Mouse (Mus musculus) right cerebral cortex, adult 18-20 months (tissue): ENCODE data around the gene Tnni3k.

ENCODE experiments used
- DNase-seq: peaks from one replicate; pipeline ENCODE4 v3.0.0; 2022; ENCODE audit warnings: mixed read lengths

The Tnni3k gene

DNA sequence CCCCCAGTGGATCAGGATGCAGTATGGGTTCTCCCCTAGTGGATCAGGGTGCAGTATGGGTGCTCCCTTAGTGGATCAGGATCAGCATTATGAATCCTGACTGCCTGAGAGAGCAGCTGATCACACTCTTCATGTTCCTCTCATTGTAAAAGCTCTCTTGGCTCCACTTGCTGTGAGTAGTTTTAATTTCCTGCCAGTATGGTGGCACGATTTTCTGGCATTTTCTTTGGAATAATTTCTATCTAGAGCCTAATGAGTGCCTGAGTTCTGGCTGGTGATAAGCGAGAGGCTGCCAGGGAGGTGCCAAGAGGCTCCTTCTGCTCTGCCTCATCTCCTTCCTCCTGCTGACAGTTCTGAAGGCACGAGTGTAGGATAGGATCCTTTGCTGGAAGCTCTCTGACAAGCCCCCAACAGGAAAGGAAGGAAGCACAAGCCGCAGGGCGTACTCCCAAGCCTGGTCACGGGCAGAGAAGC, 109.5 kb downstream of the Tnni3k start:
- DNase-seq: no peak

DNA sequence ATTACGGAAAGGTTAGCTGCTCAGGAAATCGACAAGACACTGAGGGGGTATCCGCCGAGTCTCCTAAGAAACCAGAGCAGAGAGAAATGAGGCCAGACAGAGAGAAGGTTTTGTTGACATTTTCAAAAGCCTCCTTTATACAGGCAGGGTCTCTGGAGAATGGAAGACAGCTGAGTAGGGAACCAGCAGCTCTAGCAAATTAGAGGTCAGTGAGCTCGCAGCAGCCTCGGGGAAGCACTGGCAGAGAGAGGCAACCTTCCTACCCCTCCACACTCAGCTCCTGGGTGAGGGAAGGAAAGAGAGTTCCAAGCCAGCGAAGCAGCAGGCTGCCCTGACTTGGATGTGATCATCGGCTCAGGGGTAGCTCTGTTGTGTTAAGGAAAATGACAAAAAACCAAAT, 127.5 kb downstream of the Tnni3k start:
- DNase-seq: no peak

DNA sequence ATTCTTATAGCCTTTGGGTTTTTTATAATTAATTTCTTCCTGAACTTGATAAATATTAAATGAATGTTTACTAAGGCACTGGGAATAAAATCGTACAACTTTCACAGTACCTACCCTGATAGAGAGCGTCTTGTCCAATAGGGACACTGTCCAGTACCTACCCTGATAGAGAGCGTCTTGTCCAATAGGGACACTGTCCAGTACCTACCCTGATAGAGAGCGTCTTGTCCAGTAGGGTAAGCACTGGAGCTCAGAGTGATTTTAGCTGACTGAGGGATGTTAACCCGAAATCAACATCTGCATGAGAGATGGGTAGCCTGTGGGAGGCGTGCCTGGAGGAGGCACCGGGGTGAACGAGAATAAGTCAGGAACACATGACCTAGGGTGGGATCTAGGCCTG, 130.3 kb downstream of the Tnni3k start:
- no peak for DNase-seq

DNA sequence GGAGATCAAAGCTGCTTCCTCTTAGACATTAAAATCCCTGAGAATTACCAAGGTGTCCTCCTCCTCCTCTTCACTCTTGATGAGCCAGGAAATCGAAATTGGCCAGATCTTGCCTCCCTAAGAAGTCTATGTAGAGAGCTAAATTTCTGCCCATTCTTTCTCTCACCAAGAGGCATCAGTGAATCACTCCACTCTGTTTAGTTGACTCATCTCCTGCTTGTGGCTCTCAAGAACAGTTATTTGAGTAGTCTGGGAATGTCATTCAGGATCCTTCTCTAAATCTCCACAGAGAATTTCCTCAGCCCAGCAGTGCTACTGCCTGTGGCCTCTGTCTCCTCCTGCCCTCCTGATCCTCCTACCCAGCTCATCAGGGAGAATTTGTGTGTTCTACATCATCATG, 139.6 kb downstream of the Tnni3k start:
- peak; percentile 15 for DNase-seq

DNA sequence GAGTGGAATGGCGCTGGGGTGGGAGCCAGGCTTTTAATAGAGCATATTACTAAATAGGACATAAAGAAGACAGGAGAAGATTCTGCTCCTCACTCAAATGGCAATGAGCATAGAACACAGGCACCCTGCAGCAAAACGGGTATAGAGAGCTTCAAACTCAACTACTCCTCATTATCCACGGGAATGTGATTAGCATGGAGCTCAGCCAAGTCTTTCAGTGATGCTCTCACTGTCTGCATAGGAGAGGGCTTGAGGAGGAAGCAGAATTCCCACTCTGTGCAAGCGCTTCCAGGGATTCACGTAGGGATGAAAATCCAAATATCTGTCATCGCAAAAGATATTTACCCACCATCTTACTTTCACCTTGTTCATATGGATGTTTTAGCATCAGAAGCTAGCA, 141.6 kb downstream of the Tnni3k start:
- DNase-seq: no peak

DNA sequence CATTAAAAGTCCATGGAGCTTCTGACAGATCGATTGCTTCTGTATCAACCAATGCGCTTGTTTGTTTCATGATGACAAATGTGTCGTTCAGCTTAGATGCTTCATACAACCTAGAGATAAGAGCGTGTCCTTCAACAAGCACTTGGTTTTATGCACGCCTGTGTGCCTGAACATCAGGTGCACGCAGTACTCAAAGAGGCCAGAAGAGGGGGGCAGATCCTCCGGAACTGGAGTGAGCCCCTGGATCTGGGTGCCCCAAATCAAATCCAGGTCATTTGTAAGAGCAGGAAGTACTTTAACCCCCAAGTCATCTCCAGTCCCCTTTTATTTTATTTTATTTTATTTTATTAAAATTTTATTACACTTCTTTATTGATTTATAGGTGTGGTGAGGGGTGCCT, 158.5 kb downstream of the Tnni3k start:
- no peak for DNase-seq

DNA sequence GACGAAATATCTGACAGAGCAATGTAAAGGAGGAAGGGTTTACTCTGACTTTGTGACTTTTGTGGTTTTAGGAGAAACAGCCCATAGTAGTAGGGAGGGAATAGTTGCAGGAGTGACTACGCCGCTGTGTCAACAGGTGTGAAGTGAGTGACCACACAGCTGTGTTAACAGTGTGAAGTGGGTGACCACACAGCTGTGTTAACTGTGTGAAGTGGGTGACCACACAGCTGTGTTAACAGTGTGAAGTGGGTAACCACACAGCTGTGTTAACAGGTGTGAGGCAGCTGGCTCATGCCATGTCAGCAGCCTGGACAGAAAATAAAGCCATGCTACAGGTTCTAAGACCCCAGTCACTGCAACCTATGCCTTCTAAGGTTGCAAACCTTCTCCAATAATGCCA, 162.0 kb downstream of the Tnni3k start:
- DNase-seq: no peak

DNA sequence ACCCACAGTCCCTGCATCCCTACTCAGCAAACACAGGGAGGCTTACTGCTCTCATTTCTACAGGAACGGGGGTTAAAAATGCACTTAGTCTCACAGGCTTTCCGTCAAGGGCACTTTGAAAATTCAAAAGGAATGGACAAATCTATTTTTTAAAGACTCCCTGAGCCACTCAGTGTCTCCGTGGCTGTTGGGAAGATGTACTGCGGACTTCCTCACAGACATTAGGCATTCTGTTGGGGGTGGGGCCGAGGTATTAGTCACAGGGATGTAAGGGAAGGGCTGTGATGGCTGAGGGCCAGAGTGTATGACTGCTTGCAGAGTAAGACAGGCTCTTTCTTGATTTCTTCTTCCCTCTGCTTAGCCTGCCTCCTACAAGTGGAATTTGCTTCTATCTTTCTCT, 169.8 kb downstream of the Tnni3k start:
- DNase-seq: peak; percentile 51

DNA sequence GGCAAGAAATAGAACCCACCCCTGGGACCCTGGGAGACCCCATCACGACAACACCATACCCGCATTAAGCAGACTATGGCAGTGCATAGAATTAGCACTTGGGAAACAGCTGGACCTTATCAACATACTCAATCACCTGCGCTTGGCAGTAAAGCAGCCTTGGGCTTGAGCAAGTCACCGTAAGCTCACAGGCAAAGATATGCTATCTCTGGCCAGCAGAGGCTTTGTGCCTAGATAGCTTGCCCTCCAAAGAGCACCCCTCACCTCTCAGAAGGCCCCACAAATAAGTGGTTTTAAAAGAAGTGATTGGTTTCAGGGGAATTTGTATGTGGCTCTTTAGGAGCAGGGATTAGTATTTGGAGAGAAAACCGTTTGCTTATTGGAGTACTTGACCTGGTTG, 170.2 kb downstream of the Tnni3k start:
- DNase-seq: no peak

DNA sequence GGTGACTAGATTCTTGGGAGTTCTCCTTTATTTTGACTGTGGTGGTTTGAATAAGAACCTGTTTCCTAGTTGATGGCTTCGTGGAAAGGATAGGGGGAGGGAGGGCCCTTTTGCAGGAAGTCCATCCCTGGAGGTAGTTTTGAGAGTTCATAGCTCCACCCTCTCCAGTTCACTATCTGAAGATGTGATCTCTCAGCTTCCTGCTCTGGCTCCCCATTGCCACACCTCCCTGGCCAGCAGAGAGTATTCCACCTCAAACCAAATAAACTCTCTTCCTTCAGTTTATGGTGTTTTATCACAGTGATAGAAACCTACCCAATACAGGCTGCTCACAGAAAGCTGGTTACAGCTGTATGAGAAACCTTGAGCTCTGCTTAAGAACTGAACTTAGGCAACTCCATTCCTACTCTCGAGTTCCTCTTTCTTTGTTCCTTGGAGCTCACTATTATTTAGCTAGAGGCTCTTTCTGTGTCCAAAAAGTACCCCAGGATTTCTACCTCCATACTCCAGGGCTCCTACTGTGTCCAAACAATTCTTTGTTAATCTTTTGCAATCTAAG, 173.7 kb downstream of the Tnni3k start:
- no peak for DNase-seq

DNA sequence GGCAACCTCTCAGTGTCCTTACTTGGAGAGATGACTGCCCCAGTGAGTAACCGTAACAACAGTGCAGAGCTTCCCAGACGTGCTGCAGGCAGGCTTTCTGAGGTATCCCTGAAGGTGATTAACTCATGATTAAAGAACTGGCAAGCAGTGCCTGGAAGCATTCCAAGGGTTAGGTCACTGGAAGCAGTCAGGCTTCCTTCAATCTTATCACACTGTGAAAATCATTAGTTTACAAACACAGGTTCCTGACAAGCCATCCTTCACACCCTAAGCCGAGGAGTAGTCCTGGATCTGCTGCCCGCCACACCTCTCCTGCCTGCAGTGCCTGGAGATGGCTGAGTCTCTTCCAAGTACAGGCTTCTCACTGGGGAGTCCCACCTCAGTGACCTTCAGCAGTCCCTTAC, 174.7 kb downstream of the Tnni3k start:
- DNase-seq: no peak

DNA sequence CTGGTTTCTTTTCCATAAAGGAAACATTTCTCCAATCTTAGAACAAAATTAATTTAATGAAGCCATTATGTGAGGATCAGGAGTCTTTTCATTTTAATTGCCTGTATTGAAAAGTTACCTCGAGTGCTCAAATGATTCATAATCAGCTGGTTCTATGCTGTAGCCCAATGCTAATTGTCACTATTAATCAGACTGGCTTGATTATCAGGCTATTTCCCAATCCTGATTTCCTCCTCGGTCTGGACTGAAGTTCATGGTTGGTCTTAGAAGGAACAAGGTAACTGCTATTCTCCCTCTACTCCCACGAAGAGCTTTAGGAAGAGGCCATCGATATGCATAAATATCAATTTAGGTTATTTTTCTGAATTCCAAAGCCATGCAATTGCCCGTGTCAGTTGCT, 175.1 kb downstream of the Tnni3k start:
- DNase-seq: no peak

DNA sequence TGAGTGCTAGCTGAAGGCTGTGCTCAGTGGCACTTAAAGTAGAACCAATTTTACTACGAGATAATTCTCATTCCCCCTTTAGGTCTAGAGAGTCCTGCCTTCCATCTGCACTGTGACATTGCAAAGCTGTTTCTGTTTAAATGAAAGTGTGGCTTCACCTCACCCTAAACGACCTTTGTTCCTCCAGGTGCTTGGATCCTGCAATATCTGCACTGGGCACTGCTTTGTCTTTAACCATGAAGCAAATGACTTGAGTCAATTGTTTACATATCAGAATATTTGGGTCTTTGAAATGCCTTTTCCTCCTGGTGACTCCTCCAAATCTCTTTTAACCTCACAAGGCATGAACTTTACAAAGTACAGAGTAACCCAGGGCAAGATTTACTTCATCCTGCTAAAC, 175.7 kb downstream of the Tnni3k start:
- no peak for DNase-seq

DNA sequence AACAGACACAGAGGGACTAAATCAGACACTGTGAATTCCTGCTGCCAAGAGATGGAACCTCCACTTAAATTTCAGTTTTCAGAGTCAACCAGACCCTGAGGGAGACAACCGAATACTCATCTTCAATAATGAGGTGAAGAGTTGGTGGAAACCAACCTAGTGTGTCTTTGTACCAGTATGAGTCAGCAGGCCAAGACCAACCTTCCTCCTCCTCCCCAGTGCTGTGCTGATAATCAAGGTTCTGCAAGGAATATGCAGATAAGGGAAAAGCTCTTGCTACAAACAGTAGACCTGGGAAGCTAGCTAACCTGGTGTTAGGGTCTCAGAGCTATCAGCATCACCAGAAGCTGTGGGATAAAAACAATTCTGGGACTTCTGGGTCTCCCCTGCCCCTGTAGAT, 176.1 kb downstream of the Tnni3k start:
- no peak for DNase-seq

DNA sequence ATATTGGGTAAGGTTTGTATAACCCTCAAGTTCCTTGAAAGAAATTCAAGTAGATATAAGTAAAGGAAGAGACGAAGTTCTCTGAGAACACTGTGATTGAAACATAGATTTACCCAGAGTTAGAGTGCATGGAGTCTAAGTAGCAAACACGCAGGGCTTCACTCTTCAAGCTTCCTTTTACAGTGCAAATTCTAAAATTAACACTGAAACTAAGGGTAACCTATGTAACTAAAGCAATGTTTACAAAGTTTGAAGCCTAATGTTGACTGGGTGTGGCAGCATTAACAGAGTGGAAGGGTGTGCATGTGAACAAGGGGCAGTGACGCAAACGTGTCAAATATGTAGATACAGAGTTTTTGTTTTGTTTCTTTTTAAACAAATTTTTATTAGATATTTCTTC, 186.4 kb downstream of the Tnni3k start:
- DNase-seq: no peak

DNA sequence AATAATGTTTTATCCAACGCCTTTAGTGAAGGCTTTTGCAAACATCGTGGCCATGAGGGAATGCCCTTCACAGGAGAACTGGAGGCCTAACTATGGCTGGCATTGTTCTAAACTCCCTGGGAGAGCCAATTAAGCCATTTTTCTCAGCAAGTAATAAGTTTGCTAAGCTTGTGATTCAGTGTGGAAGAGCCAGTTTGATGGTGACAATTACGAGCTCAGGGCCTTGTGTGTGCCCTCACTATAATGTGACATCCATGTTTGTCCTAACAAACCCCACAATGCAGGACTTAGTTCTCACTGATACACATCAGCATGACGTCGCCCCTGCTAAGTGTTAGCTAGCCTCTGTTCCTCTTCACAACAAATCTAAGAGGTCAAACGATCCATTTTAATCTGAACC, 193.3 kb downstream of the Tnni3k start:
- DNase-seq: no peak

DNA sequence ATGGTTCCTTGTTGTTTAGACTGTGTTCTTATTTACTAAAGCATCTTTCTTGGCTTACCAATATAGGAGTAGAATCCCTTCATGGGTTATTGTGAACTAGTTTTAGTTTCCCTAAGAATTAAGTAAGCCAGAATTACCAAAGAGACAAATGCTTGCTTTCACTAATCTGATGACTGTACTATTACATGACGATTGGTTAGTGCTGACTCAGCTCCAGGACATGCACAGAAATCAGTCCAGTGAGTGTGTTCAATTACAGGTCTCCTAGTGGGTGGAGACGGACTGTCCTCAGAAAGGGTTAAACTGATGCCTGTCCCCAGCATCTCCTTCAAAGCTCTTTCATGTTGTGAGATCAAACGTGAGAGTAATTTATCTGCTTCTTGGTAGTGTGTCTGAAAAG, 195.5 kb downstream of the Tnni3k start:
- no peak for DNase-seq

DNA sequence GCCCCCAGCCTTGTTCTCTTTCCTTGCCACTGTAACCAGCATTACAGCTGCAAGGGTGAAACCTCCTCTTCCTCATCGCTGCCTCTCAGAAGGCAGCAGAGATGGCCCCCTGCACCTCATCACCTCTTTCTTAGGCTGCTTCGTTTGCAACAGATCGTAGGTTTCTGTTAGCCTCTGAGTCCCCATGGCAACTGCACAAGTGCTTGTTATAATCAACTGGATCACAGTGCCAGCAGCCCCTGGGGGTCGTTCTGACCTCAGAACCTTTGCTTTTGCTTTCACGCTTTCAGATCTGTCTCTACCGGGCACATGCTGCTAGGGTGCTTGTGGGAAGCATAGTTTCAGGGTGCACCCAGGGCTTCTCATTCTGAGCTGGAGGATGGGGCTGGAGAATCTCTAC, 201.9 kb downstream of the Tnni3k start:
- DNase-seq: no peak

DNA sequence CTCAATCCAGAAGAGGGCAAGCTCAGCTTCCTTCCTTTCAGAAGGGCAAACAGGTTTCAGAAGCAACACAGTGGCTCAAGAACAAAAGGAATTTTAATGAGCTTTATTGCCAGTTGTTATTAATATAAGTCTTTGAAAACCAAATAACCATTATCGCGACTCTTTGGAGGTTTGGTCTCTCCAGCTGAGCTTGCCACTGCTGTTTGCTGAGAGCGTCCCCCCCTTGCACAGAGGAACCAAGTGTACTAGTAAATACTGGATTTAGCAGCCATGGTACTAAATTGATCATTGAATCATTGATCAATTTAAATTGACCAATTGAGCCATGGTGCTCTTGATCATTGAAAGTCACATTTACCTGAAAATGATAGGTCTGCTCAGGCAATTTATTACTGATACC, 202.9 kb downstream of the Tnni3k start:
- DNase-seq: no peak

DNA sequence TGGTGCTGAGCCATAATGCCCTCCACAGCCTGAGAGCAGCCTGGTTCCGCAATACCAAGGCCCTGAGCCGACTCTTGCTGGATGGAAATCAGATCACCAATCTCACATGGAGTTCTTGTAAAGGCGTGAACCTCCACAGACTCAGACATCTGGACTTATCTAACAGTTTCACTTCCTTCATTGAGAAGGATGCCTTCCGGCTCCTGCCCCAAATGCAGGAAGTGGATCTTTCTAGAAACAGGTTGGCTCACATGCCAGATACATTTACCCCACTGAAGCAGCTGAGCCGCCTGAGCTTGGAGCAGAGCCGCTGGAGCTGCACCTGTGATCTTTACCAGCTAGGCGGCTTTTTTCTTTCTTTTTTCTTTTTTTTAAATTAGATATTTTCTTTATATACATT, 213.0 kb downstream of the Tnni3k start:
- no peak for DNase-seq

DNA sequence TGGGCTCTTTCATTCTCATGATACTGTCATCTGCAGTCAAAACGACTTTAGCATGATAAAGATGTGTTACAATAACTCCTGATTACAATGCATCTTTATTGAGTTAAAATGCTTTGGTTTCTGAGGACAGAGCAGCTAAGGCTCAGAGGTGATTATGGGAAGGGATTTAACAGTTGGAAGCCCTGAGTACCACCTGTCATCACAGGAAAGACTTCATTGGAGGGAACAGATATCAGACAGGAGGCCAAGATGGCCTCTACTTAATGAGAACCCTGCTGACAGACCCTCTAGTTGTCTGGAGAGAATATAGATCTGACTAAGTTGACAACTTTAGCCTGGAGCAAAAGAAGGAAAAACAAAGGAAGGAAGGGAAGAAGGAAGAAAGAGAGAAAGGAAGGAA, 214.1 kb downstream of the Tnni3k start:
- no peak for DNase-seq

DNA sequence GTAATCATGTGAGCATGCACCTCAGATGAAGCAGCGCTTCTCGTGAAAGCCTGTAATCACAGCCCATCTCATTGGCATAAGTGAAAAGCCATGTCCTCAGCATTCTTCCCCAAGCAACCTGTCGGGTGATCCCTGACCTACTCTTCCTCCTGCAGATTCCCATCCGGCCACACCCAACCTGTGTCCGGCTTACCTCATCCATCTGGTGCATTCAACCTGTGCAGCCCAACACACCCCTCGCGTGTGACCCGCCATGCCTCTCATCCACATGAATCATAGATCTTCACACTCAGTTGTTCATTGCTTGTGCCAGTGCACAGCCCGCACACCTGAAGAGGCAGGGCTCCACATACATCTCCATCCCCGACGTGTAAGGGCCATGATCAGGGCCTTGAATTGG, 217.3 kb downstream of the Tnni3k start:
- no peak for DNase-seq

DNA sequence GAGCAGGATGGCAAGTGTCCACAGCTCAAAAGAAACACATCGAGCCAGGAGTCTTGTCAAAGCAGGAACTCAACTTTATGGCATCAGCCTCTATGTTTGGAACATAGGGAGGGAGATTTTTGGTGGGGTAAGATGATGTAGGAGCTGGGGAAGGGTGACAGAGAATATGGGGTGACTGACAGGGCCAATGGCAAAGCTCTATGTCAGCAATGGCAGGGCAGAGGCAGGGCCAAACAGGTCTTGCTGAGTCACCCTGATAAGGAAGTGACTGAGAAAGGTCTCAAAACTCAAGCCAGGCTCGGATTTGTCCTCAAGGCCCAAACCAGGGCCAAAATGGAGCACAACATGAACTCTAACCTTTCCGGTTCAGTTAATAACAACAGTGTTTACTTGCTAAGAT, 219.1 kb downstream of the Tnni3k start:
- no peak for DNase-seq

DNA sequence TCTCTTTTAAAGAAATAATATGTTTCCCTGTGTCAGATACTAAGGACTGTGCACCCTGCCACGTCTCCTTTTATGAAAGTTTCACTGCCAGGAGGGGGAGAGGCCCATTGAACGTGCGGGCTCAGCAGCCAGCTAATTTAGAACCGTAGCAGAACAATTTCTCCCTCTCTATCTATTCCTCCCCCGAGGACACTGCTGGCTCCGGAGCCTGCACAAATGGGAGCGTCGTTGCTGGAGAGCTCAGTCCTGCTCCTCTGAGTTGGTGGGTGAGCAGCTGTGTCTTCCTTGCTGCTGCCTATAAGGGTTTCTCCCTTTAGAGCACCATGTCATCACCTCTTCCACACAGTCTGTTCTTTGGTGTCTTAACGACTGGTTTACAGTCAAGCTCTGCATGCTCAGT, 220.8 kb downstream of the Tnni3k start:
- peak; percentile 38 for DNase-seq

DNA sequence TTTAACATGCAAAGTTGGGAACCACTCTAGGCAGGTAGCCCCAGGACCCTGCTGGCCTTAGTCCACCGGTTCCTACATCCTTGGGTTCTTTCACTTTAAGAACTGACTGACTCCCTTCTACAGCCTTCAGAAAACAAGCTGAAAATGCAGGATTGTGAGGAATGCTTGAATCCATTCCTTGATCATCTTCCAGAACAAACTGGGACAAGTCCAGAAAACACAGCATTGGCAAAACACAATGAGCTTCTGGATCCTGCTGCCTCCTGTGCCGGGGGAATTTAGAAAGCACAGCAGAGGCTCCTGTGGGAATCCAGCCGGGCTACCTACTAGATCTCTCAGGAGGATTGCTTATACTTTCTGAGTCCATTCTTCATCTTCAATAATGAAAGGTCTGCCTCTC, 229.5 kb downstream of the Tnni3k start:
- DNase-seq: peak; percentile 57

DNA sequence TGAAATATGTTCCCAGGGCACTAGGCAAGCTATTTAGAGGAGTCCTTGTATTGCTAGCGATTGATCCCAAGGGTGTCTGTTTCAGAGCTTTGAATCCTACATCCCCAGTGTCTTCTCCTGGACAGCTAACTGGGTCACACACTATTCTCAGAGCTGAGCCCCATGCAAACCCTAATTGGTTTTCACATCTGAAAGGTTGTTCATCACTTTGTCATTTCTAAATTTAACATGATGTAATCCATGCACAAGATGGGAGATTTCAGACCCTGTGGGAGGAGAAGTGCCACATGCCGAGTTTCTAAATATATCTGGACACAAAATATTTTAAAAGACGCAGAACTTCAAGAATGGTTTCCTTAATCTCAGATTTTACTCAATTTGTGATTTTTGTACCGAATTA, 230.5 kb downstream of the Tnni3k start:
- no peak for DNase-seq
